Mouse (Mus musculus) stomach, postnatal 0 days (tissue): ENCODE data around the gene Lmbr1l.

Source experiments
- CTCF ChIP-seq: IDR thresholded peaks from 2 replicates; pipeline ENCODE4 v1.5.1; 2016; ENCODE audit warnings: antibody characterized with exemption, low read depth, mild to moderate bottlenecking, moderate library complexity
- EP300 ChIP-seq: optimal IDR thresholded peaks from 2 replicates; pipeline ENCODE3; 2016; ENCODE audit warnings: antibody characterized with exemption

GRCm38 (mm10) chr15:98860921-98861320 lies 57.1 kb downstream of the Lmbr1l start:
- TF ChIP-seq CTCF (no peak), EP300 (no peak)
